In genomic region chr4:139142985-139143384, GRCm38 (mm10) we compare ENCODE assay signal across 8 mouse cellular contexts. TPM values are rescaled to one million over a fixed set of nuclear protein-coding genes. Genes with fewer than 3 reads are reported as not detected.
A peak's percentile ranks its signal among the peaks of the same experiment; 100 is the strongest.
DNase-seq lines count a peak whose midpoint lies in the region; ATAC-seq and TF ChIP-seq lines count a peak whose summit lies in the region.

No protein-coding gene starts in this region.

- H3K4me3 ChIP-seq in lung, embryonic 16.5 days (ENCODE audit: low read length): 0 out of 2 replicates have a peak overlapping the region, but pooled peaks have one; percentile 12
- peak overlapping the region; percentile 6; the same call in 1 of the 2 replicates for H3K4me3 ChIP-seq in embryonic facial prominence, embryonic 15.5 days (replicated peaks)
- no peak overlapping the region for H3K4me3 ChIP-seq in limb, embryonic 10.5 days
- H3K4me3 ChIP-seq in small intestine, adult 2 months (ENCODE audit: low read depth, low read length): no peak overlapping the region

- ATAC-seq in lung, embryonic 16.5 days (ENCODE audit: low read depth): no peak
- peak; percentile 47; the same call in 1 of the 2 replicates for ATAC-seq in embryonic facial prominence, embryonic 15.5 days (ENCODE audit: insufficient number of reproducible peaks, low FRiP score, low TSS enrichment, low read depth)
- no peak for ATAC-seq in megakaryocyte-erythroid progenitor cell, adult 5-6 weeks (replicated peaks; ENCODE audit: low FRiP score, low TSS enrichment, poor library complexity, severe bottlenecking)

- H3K27ac ChIP-seq in lung, embryonic 16.5 days (ENCODE audit: low read length): no peak overlapping the region
- H3K27ac ChIP-seq in embryonic facial prominence, embryonic 15.5 days (replicated peaks): no peak overlapping the region
- peak overlapping the region; percentile 66 for H3K27ac ChIP-seq in limb, embryonic 10.5 days
- H3K27ac ChIP-seq in small intestine, adult 2 months (ENCODE audit: insufficient read depth, low read depth, low read length): 0 out of 2 replicates have a peak overlapping the region, but pooled peaks have one; percentile 8

- H3K9me3 ChIP-seq in lung, embryonic 16.5 days (ENCODE audit: control insufficient read depth, low read length): peaks cover 1% of the 10 kb centered on the region
- 0 out of 2 replicates have a peak, but pooled peaks cover 2% of the 10 kb centered on the region for H3K9me3 ChIP-seq in embryonic facial prominence, embryonic 15.5 days (replicated peaks)
- peaks cover 2% of the 10 kb centered on the region for H3K9me3 ChIP-seq in limb, embryonic 10.5 days (replicated peaks)

- TF ChIP-seq CTCF in small intestine, adult 2 months (IDR thresholded peaks at IDR 0.05; ENCODE audit: extremely low read depth, insufficient read length, insufficient replicate concordance, low read depth, low read length): no peak

- H3K27me3 ChIP-seq in lung, embryonic 16.5 days (ENCODE audit: control insufficient read depth, insufficient read depth, low read depth, low read length): no peaks in the 10 kb centered on the region
- no peaks in the 10 kb centered on the region for H3K27me3 ChIP-seq in embryonic facial prominence, embryonic 15.5 days
- H3K27me3 ChIP-seq in limb, embryonic 10.5 days (ENCODE audit: low read depth, poor library complexity, severe bottlenecking): no peaks in the 10 kb centered on the region
- no peaks in the 10 kb centered on the region for H3K27me3 ChIP-seq in small intestine, adult 2 months (ENCODE audit: control insufficient read depth, insufficient read depth, low read length)

- no peak for TF ChIP-seq POLR2A in small intestine, adult 2 months (IDR thresholded peaks at IDR 0.05; ENCODE audit: low read depth, low read length)

- H3K9ac ChIP-seq in lung, embryonic 16.5 days (ENCODE audit: low read length): peak overlapping the region; percentile 29; the same call in 1 of the 2 replicates
- no peak overlapping the region for H3K9ac ChIP-seq in embryonic facial prominence, embryonic 15.5 days

- no peak for DNase-seq in lung, postnatal 14 days
- peak; percentile 57 for DNase-seq in limb, embryonic 10.5 days (ENCODE audit: low spot score)
- DNase-seq in adrenal gland, adult 8-10 months: no peak
- no peak for DNase-seq in right cerebral cortex, postnatal 25 days

- peaks cover 3% of the 10 kb centered on the region; the same call in 1 of the 2 replicates for H3K4me1 ChIP-seq in lung, embryonic 16.5 days (replicated peaks; ENCODE audit: control insufficient read depth, insufficient read depth, low read length)
- H3K4me1 ChIP-seq in embryonic facial prominence, embryonic 15.5 days: peaks cover 14% of the 10 kb centered on the region
- H3K4me1 ChIP-seq in limb, embryonic 10.5 days: peaks cover 27% of the 10 kb centered on the region
- peaks cover 4% of the 10 kb centered on the region; the same call in 1 of the 2 replicates for H3K4me1 ChIP-seq in small intestine, adult 2 months (ENCODE audit: control insufficient read depth, insufficient read depth, insufficient read length, low read length)

- 36% methylated on average over 9 of the region's 9 CpGs for WGBS in lung, embryonic 16.5 days
- 15% methylated on average over 9 of the region's 9 CpGs for WGBS in embryonic facial prominence, embryonic 15.5 days
- WGBS in limb, embryonic 10.5 days: 59% methylated on average over 9 of the region's 9 CpGs
- 56% methylated on average over 9 of the region's 9 CpGs for WGBS in small intestine, adult 2 months

- H3K36me3 ChIP-seq in lung, embryonic 16.5 days (ENCODE audit: control insufficient read depth, insufficient read depth, low read length): no peaks in the 10 kb centered on the region
- H3K36me3 ChIP-seq in embryonic facial prominence, embryonic 15.5 days: no peaks in the 10 kb centered on the region
- no peaks in the 10 kb centered on the region for H3K36me3 ChIP-seq in limb, embryonic 10.5 days
- H3K36me3 ChIP-seq in small intestine, adult 2 months (ENCODE audit: control insufficient read depth, insufficient read depth, low read length): no peaks in the 10 kb centered on the region

- H3K4me2 ChIP-seq in lung, embryonic 16.5 days (ENCODE audit: low read depth, low read length): peak overlapping the region; percentile 46
- peak overlapping the region; percentile 41 for H3K4me2 ChIP-seq in embryonic facial prominence, embryonic 15.5 days (replicated peaks)

RNA-seq across cellular contexts. Expression of gene Minos1, which starts 12.1 kb away (rescaled TPM):
- polyA plus RNA-seq in lung, embryonic 16.5 days (2015; fragmentation: Nextera tagmentation; extraction: Ambion mirVana): 548 and 571 TPM in 2 replicates
- polyA plus RNA-seq in embryonic facial prominence, embryonic 15.5 days (2015; fragmentation: Nextera tagmentation; extraction: Ambion mirVana): 462 and 488 TPM in 2 replicates
- polyA plus RNA-seq in limb, embryonic 10.5 days (2016; fragmentation: Nextera tagmentation; extraction: Ambion mirVana): 393 and 402 TPM in 2 replicates
- polyA plus RNA-seq in small intestine, adult 2 months (2012; rRNA removed): 15.4 and 29.4 TPM in 2 replicates
- 100 to 1,000 TPM; 273 to 460 (median 363) TPM for total RNA-seq in adrenal gland, adult 8-10 months (2022)
- total RNA-seq in megakaryocyte-erythroid progenitor cell, adult 5-6 weeks (2014; fragmentation: Nextera tagmentation): 461 and 512 TPM in 2 replicates
- 209 and 264 TPM in 2 replicates for total RNA-seq in megakaryocyte-erythroid progenitor cell, adult 5-6 weeks (2017)

RNA-seq across cellular contexts. Expression of gene Capzb, which starts 49.7 kb away (rescaled TPM):
- polyA plus RNA-seq in lung, embryonic 16.5 days (2015; fragmentation: Nextera tagmentation; extraction: Ambion mirVana): 454 and 473 TPM in 2 replicates
- polyA plus RNA-seq in embryonic facial prominence, embryonic 15.5 days (2015; fragmentation: Nextera tagmentation; extraction: Ambion mirVana): 389 and 397 TPM in 2 replicates
- 385 and 390 TPM in 2 replicates for polyA plus RNA-seq in limb, embryonic 10.5 days (2016; fragmentation: Nextera tagmentation; extraction: Ambion mirVana)
- 159 and 390 TPM in 2 replicates for polyA plus RNA-seq in small intestine, adult 2 months (2012; rRNA removed)
- total RNA-seq in adrenal gland, adult 8-10 months (2022): 100 to 1,000 TPM; 357 to 412 (median 388) TPM
- 216 and 230 TPM in 2 replicates for total RNA-seq in megakaryocyte-erythroid progenitor cell, adult 5-6 weeks (2014; fragmentation: Nextera tagmentation)
- 90.1 and 113 TPM in 2 replicates for total RNA-seq in megakaryocyte-erythroid progenitor cell, adult 5-6 weeks (2017)

RNA-seq across cellular contexts. Expression of gene Nbl1, which starts 50.2 kb away (rescaled TPM):
- polyA plus RNA-seq in lung, embryonic 16.5 days (2015; fragmentation: Nextera tagmentation; extraction: Ambion mirVana): 57.4 and 70.9 TPM in 2 replicates
- polyA plus RNA-seq in embryonic facial prominence, embryonic 15.5 days (2015; fragmentation: Nextera tagmentation; extraction: Ambion mirVana): 167 and 168 TPM in 2 replicates
- 12.5 and 28.7 TPM in 2 replicates for polyA plus RNA-seq in limb, embryonic 10.5 days (2016; fragmentation: Nextera tagmentation; extraction: Ambion mirVana)
- 72.9 and 160 TPM in 2 replicates for polyA plus RNA-seq in small intestine, adult 2 months (2012; rRNA removed)
- 10 to 100 TPM; 55.4 to 73.9 (median 64.2) TPM for total RNA-seq in adrenal gland, adult 8-10 months (2022)
- total RNA-seq in megakaryocyte-erythroid progenitor cell, adult 5-6 weeks (2014; fragmentation: Nextera tagmentation): not detected in 2 replicates
- not detected in 2 replicates for total RNA-seq in megakaryocyte-erythroid progenitor cell, adult 5-6 weeks (2017)

Comparison
In these comparisons a context has a peak if more than half of its experiments do, and no peak if none do; other contexts are left out.
1. H3K27ac ChIP-seq: peak in limb, embryonic 10.5 days (single experiment) and small intestine, adult 2 months (single experiment); none in lung, embryonic 16.5 days (single experiment) and embryonic facial prominence, embryonic 15.5 days (single experiment).
2. H3K4me3 ChIP-seq: peak in lung, embryonic 16.5 days (single experiment) and embryonic facial prominence, embryonic 15.5 days (single experiment); none in limb, embryonic 10.5 days (single experiment) and small intestine, adult 2 months (single experiment).
3. RNA of gene Minos1, which starts 12.1 kb away (polyA plus RNA-seq): 548 to 571 TPM in lung, embryonic 16.5 days, 462 to 488 TPM in embryonic facial prominence, embryonic 15.5 days and 393 to 402 TPM in limb, embryonic 10.5 days; 15.4 to 29.4 TPM in small intestine, adult 2 months; every median in the first group is over 10 times any median in the second.